Mouse (Mus musculus) heart, adult 10 weeks (tissue): ENCODE data around the gene Tmsb4x. TPM values are rescaled to one million over a fixed set of nuclear protein-coding genes. Genes with fewer than 3 reads are reported as not detected.

Experiments used
- polyA plus RNA-seq: library from polyadenylated mRNA; stranded (reverse); fragments of 350-450 nt; fragmentation: Illumina TruSeq; extraction: RNeasy Lipid Tissue Mini Kit (QIAGEN cat#74804); gene quantifications from one replicate; pipeline ENCODE4 v1.2.3, GENCODE M21; 2014; ENCODE audit warnings: low read depth, low replicate concordance

Gene Tmsb4x
- polyA plus RNA-seq, result 718 TPM

DNA sequence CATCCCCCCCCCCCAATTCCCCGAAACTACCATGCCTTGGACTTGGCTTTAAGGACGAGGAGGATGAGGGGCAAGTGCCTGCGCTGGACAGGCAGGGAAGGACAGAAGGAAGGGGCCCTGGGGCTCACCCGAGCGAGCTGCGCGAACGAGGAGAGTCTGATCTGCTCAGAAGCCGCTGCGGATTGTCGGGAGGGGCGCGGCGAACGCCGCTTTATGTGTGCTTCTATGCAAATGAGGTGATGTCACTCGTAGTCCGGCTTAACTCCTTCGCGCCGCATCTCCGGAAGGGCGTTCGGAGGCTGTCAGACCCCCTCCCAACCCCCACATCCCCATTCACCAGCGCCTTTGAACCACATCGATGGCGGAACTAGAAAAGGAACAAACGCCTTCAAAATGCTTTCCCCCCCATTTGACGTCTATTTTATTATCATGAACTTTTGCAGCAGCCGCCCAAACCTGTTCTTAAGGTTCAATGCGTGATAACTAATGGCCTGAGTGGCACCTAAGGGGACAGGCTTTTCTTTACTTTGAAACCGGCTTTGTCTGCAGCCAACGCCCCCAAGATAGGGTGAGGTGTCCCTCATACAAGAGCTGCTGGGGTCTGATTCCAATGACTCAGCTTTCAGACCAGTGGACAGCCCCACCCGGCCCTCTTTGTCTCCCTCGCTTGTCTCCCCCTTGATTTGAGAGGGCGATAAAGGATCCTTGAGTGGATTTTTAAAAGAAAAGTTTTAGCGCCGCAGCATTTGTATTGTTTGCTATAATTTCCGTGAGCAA is at the start of gene Tmsb4x:
TSS of gene Tmsb4x (minus strand) at position 338 of the 777 bp plus-strand sequence.

Other genes starting within 250 kb of the Tmsb4x start
- gene Tlr8, start 55.0 kb upstream of the Tmsb4x start, polyA plus RNA-seq, result 0.71 TPM
- gene Tlr7, start 121.2 kb upstream of the Tmsb4x start, polyA plus RNA-seq, result 1.9 TPM
- 12.9 TPM for gene Prps2, start 173.4 kb upstream of the Tmsb4x start, polyA plus RNA-seq